Mouse (Mus musculus) cerebellum, adult 2 months (tissue): ENCODE data around the gene Usp20.

Source experiments
- CTCF ChIP-seq: fragments of 200-500 bp; IDR thresholded peaks from 2 replicates; pipeline ENCODE4 v1.5.1; 2011; ENCODE audit warnings: low read depth, mild to moderate bottlenecking, control low read depth, low read length, moderate library complexity, borderline replicate concordance; ENCODE audit not compliant: insufficient read depth
- POLR2A ChIP-seq: fragments of 200-500 bp; IDR thresholded peaks from 2 replicates; pipeline ENCODE4 v1.6.1; 2011; ENCODE audit warnings: low read length, control low read depth, borderline replicate concordance; ENCODE audit not compliant: insufficient read depth

DNA sequence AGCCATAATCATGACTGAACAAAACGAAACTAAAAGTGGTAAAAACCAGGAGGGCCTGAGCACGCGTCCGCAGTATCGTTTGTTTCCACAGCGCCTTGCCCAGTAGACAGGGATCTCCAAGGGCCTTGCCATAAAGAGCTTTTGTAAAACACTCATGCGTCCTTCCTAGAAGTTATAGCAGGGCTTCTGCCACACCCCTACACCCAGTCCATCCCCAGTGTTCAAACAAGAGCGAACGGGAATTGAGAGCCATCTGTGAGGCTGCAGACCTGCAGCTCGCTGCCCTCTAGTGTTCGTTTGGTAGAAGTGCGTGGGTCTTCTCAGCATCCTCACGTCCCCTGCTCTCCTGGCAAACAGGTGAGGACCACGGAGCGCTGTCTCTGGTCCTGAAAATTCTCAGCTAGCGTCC, 39.5 kb upstream of the Usp20 start:
- TF ChIP-seq POLR2A (no peak), CTCF (peak; percentile 94)
